Mouse (Mus musculus) E14TG2a.4 (cell line): Measurements from ENCODE around the gene Srsf2.

Source experiments
- CTCF ChIP-seq: conservative IDR thresholded peaks from 2 replicates; pipeline ENCODE4 v1.5.1; 2014; ENCODE audit warnings: low read length
- NANOG ChIP-seq: IDR thresholded peaks from 2 replicates; pipeline ENCODE4 v1.6.1; 2014; ENCODE audit warnings: borderline replicate concordance, low read length, mixed read lengths

DNA sequence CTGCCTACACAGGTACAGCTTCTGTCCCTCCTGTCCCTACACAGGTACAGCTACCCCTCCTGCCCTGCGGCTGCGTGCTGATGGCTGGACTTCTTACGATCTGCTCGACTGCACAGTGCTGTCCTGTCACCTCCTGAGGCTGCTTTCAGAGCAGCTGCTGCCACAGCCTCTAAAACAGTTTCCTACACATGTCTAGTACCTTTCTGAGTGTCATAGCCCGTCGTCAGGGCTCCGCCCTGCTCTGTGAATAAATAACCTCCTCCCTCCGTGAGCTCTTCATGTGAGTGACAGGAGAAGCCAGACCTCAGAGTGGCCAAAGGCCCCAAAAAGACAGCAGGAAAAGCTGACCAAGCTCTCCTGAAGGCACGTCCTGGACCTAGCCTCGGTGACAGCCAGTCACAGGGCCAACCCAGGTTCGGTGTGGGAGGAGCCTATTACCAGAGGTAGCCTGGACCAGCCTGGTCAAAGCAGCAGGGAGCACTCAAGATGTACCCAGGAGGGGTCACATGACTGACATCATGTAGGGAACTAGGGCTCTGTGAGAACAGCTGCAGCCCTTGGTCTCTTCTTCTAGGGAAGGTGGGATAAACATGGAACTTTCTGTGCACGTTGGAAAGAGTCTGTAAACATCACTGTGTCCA is 13.2 kb upstream of the Srsf2 start:
- TF ChIP-seq CTCF (no peak), NANOG (no peak)
